Mouse (Mus musculus): Measurements from ENCODE around the gene Lamc1.

GRCm38 (mm10) chr1:153379832-153380231 is 47.2 kb upstream of the Lamc1 start:
- TF ChIP-seq CTCF (IDR thresholded peaks at IDR 0.05) (no peak), EP300 (IDR thresholded peaks at IDR 0.05) (no peak)
